Mouse (Mus musculus) forebrain, embryonic 11.5 days (tissue): ENCODE data around the gene Plxnb2. TPM values are rescaled to one million over a fixed set of nuclear protein-coding genes. Genes with fewer than 3 reads are reported as not detected.

Experiments
- ATAC-seq: fragments of 200-750 bp; cut with Nextera tagmentation; replicated peaks from 2 replicates; pipeline ENCODE4 v1.8.0; 2017; ENCODE audit warnings: moderate TSS enrichment; ENCODE audit not compliant: low FRiP score
- DNase-seq: peaks from one replicate; pipeline ENCODE4 v3.0.0-alpha.2; 2017; ENCODE audit warnings: low spot score
- H3K27ac ChIP-seq: fragments of 300-500 bp; sonication (generic); 2 replicates; pipeline ENCODE4 v1.5.1; 2014; ENCODE audit warnings: low read depth, low read length
- H3K27me3 ChIP-seq: fragments of 300-500 bp; sonication (generic); 2 replicates; pipeline ENCODE4 v1.6.1; 2014; ENCODE audit warnings: mild to moderate bottlenecking, low read length, mixed read lengths; ENCODE audit not compliant: control insufficient read depth, insufficient read depth
- H3K36me3 ChIP-seq: fragments of 300-500 bp; sonication (generic); 2 replicates; pipeline ENCODE4 v1.6.1; 2014; ENCODE audit warnings: mild to moderate bottlenecking, low read length, moderate library complexity, mixed read lengths; ENCODE audit not compliant: control insufficient read depth, insufficient read depth
- H3K4me1 ChIP-seq: fragments of 300-500 bp; sonication (generic); replicated peaks from 2 replicates; pipeline ENCODE4 v1.6.1; 2014; ENCODE audit warnings: low read length, mixed read lengths; ENCODE audit not compliant: control insufficient read depth, insufficient read depth
- H3K4me2 ChIP-seq: fragments of 300-500 bp; sonication (generic); 2 replicates; pipeline ENCODE4 v1.6.1; 2014; ENCODE audit warnings: low read depth, mild to moderate bottlenecking, low read length, moderate library complexity, mixed read lengths; ENCODE audit not compliant: severe bottlenecking
- H3K4me3 ChIP-seq: fragments of 300-500 bp; sonication (generic); 2 replicates; pipeline ENCODE4 v1.5.1; 2014; ENCODE audit warnings: low read depth, low read length
- H3K9ac ChIP-seq: fragments of 300-500 bp; sonication (generic); 2 replicates; pipeline ENCODE4 v1.6.1; 2014; ENCODE audit warnings: low read length
- H3K9me3 ChIP-seq: fragments of 300-500 bp; sonication (generic); 2 replicates; pipeline ENCODE4 v1.6.1; 2016; ENCODE audit warnings: low read length, mixed read lengths; ENCODE audit not compliant: control insufficient read depth
- WGBS: fragments of 180-500 bp; shearing (Covaris S2); extraction: QIAGEN DNeasy Blood & Tissue Kit; methylation state at CpG from one replicate; pipeline ENCODE4 v1.1.7; 2014; 5-methylcytosine and 5-hydroxymethylcytosine counted together
- polyA plus RNA-seq: library from polyadenylated mRNA; unstranded; fragments of >200 nt; fragmentation: Nextera tagmentation; extraction: Ambion mirVana; gene quantifications from 2 replicates; pipeline ENCODE4 v1.2.1, GENCODE M21; 2014

Plxnb2 gene
- polyA plus RNA-seq, 1 experiment from 2014 or later, result 176 TPM

- Histone ChIP-seq H3K9ac (no peak overlapping the region), H3K27ac (no peak overlapping the region), H3K9me3 (no peaks in the 10 kb centered on the region), H3K4me1 (0 out of 2 replicates have a peak, but pooled peaks cover 2% of the 10 kb centered on the region), H3K4me2 (no peak overlapping the region), H3K27me3 (no peaks in the 10 kb centered on the region), H3K4me3 (no peak overlapping the region), H3K36me3 (no peaks in the 10 kb centered on the region)
- DNase-seq (no peak), ATAC-seq (no peak)
- 84% methylated on average over 3 of the region's 3 CpGs for WGBS
Observed at GRCm38 (mm10) chr15:89131316-89131715, 49.3 kb downstream of the Plxnb2 start.

- Histone ChIP-seq H3K9me3 (no peaks in the 10 kb centered on the region), H3K36me3 (no peaks in the 10 kb centered on the region), H3K27me3 (no peaks in the 10 kb centered on the region), H3K27ac (no peak overlapping the region), H3K4me3 (no peak overlapping the region), H3K4me2 (no peak overlapping the region), H3K4me1 (0 out of 2 replicates have a peak, but pooled peaks cover 2% of the 10 kb centered on the region), H3K9ac (no peak overlapping the region)
- ATAC-seq (no peak), DNase-seq (no peak)
Observed at GRCm38 (mm10) chr15:89130245-89130644, 50.3 kb downstream of the Plxnb2 start.

GRCm38 (mm10) chr15:89128382-89129350, 51.9 kb downstream of the Plxnb2 start, which contains the start of gene Hdac10:
Gene Hdac10, minus strand, starts transcription at chr15:89128700.
- 0 out of 2 replicates have a peak within 1 kb of the TSS, but pooled peaks have one; percentile 5 for H3K27ac ChIP-seq
- H3K4me1 ChIP-seq, result peaks cover 5% of the 10 kb centered on the region; the same call in 1 of the 2 replicates
- no peaks in the 10 kb centered on the region for H3K27me3 ChIP-seq
- ATAC-seq, result peak; percentile 88
- 4% methylated on average over 36 of the region's 36 CpGs for WGBS
- H3K9me3 ChIP-seq, result no peaks in the 10 kb centered on the region
- peak; percentile 90 for DNase-seq
- peak within 1 kb of the TSS; percentile 64 for H3K9ac ChIP-seq
- H3K4me2 ChIP-seq, result peak within 1 kb of the TSS; percentile 63
- H3K4me3 ChIP-seq, result peak within 1 kb of the TSS; percentile 42
- no peaks in the 10 kb centered on the region for H3K36me3 ChIP-seq

- peak overlapping the region; percentile 63; the same call in 1 of the 2 replicates for H3K4me2 ChIP-seq
- H3K4me3 ChIP-seq, result peak overlapping the region; percentile 42; the same call in 1 of the 2 replicates
- no peak for ATAC-seq
- H3K4me1 ChIP-seq, result peaks cover 9% of the 10 kb centered on the region
- 88% methylated on average over 8 of the region's 8 CpGs for WGBS
- H3K27me3 ChIP-seq, result no peaks in the 10 kb centered on the region
- H3K9me3 ChIP-seq, result no peaks in the 10 kb centered on the region
- H3K27ac ChIP-seq, result no peak overlapping the region
- peak overlapping the region; percentile 64; the same call in 1 of the 2 replicates for H3K9ac ChIP-seq
- no peaks in the 10 kb centered on the region for H3K36me3 ChIP-seq
- no peak for DNase-seq
Observed at GRCm38 (mm10) chr15:89127364-89127940, 53.1 kb downstream of the Plxnb2 start.

GRCm38 (mm10) chr15:89126622-89127021, 54.0 kb downstream of the Plxnb2 start:
- no peak for DNase-seq
- Histone ChIP-seq H3K9ac (no peak overlapping the region), H3K4me3 (no peak overlapping the region), H3K27ac (no peak overlapping the region), H3K4me2 (no peak overlapping the region), H3K36me3 (no peaks in the 10 kb centered on the region), H3K4me1 (peaks cover 15% of the 10 kb centered on the region), H3K9me3 (no peaks in the 10 kb centered on the region), H3K27me3 (no peaks in the 10 kb centered on the region)
- no peak for ATAC-seq
- WGBS, result 92% methylated on average over 8 of the region's 8 CpGs

GRCm38 (mm10) chr15:89125351-89125750, 55.2 kb downstream of the Plxnb2 start:
- Histone ChIP-seq H3K9ac (no peak overlapping the region), H3K36me3 (no peaks in the 10 kb centered on the region), H3K27me3 (no peaks in the 10 kb centered on the region), H3K27ac (no peak overlapping the region), H3K4me2 (no peak overlapping the region), H3K4me1 (peaks cover 18% of the 10 kb centered on the region), H3K9me3 (no peaks in the 10 kb centered on the region), H3K4me3 (no peak overlapping the region)
- no peak for ATAC-seq
- DNase-seq, result no peak
- 94% methylated on average over 9 of the region's 9 CpGs for WGBS

GRCm38 (mm10) chr15:89124312-89124711, 56.3 kb downstream of the Plxnb2 start:
- DNase-seq, result no peak
- peaks cover 21% of the 10 kb centered on the region for H3K4me1 ChIP-seq
- ATAC-seq, result no peak
- 90% methylated on average over 3 of the region's 3 CpGs for WGBS
- H3K9ac ChIP-seq, result no peak overlapping the region
- H3K9me3 ChIP-seq, result no peaks in the 10 kb centered on the region
- no peak overlapping the region for H3K4me2 ChIP-seq
- H3K27ac ChIP-seq, result no peak overlapping the region
- H3K36me3 ChIP-seq, result no peaks in the 10 kb centered on the region
- H3K27me3 ChIP-seq, result no peaks in the 10 kb centered on the region
- no peak overlapping the region for H3K4me3 ChIP-seq

- no peaks in the 10 kb centered on the region for H3K9me3 ChIP-seq
- no peaks in the 10 kb centered on the region for H3K27me3 ChIP-seq
- peak overlapping the region; percentile 26; the same call in 1 of the 2 replicates for H3K27ac ChIP-seq
- ATAC-seq (peak; percentile 13; the same call in 1 of the 2 replicates), DNase-seq (no peak)
- no peaks in the 10 kb centered on the region for H3K36me3 ChIP-seq
- peak overlapping the region; percentile 80 for H3K9ac ChIP-seq
- 29% methylated on average over 11 of the region's 11 CpGs for whole genome bisulfite sequencing
- peak overlapping the region; percentile 96 for H3K4me3 ChIP-seq
- H3K4me1 ChIP-seq, result peaks cover 21% of the 10 kb centered on the region
- H3K4me2 ChIP-seq, result peak overlapping the region; percentile 93
Observed at GRCm38 (mm10) chr15:89123595-89123994, 57.0 kb downstream of the Plxnb2 start.
